Mouse (Mus musculus) liver, embryonic 18 days (tissue): ENCODE data around the gene Dusp6. TPM values are rescaled to one million over a fixed set of nuclear protein-coding genes. Genes with fewer than 3 reads are reported as not detected.

Experiments used
- polyA plus RNA-seq: library from polyadenylated mRNA; depleted of rRNA; stranded (reverse); fragments of >200 nt; gene quantifications from 2 replicates; pipeline ENCODE4 v1.2.3, GENCODE M21; 2012; rRNA removed

The Dusp6 gene
- polyA plus RNA-seq = 25.5 and 29.0 TPM in 2 replicates

DNA sequence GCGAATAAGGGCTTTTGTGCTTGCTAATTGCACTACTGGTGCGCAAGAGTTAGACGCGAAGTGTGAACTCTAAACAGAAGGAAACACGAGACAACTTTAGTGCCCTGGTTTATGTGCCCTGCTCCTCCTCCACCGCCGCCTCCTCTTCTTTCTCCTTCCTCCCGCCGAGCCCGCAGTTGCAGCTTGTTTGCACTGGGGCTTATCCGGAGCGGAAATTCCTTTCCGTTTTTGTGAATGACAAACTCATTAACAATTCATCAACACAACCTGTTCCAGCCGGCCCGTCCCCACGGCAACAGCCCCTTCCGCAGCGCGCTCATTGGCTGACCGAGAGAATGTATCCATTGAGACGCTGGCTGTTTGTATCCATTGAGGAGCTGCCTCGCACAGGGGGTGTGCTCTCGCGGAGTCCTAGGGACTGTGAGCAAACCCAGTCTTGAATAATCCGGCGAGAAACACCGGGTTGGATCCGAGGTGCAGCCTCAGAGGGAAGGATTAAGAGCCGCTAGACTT lies at the start of gene Dusp6:
TSS of gene Dusp6 (plus strand) at position 365 of the 513 bp plus-strand sequence.

Other genes with a start within 250 kb of the Dusp6 start
- 15.6 and 22.0 TPM in 2 replicates for gene Poc1b, start 156.2 kb upstream of the Dusp6 start, polyA plus RNA-seq
- 0.81 and 0.88 TPM in 2 replicates for gene Galnt4, start 155.1 kb upstream of the Dusp6 start, polyA plus RNA-seq
- gene Phxr2, start 136.9 kb upstream of the Dusp6 start, polyA plus RNA-seq = not detected in 2 replicates